Mouse (Mus musculus) layer of hippocampus, adult 8-10 months (tissue): Measurements from ENCODE around the gene Lama2. TPM values are rescaled to one million over a fixed set of nuclear protein-coding genes. Genes with fewer than 3 reads are reported as not detected.
"Not testable (repeated sequence)": the region's sequence is repeated elsewhere in the genome, so short reads cannot be mapped to it uniquely, and the experiment has no call there.

Experiments
- DNase-seq, 2 experiments: peaks; one replicate each; pipeline ENCODE4 v3.0.0; 2022; ENCODE audit warnings: low spot score in 2 of 2
- total RNA-seq, 4 experiments: library from RNA; stranded (reverse); gene quantifications; 2 replicates each; pipeline ENCODE4 v1.2.4; 2022

Gene Lama2
- total RNA-seq, 4 experiments from 2014 or later, result 8.5 to 12.3 (median 9.6) TPM

DNA sequence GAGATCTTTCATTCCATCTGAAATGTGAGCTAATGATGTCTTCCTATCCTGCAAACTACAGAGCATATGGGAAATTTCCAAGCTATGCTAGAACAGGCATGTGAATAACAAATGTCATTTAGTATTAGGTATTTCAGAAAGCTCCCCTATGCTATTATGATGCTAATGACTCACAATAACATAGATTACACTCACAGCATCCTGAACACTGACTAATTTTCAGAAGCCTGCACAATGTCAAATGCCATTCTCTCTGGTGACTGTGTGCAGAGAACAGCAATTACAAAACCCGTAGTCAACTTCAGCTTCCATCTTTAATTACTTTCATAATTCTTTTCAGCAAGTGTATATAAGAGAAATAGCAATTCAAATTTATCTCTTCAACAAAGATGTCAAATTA is 596.9 kb downstream of the Lama2 start:
- no peak for DNase-seq

DNA sequence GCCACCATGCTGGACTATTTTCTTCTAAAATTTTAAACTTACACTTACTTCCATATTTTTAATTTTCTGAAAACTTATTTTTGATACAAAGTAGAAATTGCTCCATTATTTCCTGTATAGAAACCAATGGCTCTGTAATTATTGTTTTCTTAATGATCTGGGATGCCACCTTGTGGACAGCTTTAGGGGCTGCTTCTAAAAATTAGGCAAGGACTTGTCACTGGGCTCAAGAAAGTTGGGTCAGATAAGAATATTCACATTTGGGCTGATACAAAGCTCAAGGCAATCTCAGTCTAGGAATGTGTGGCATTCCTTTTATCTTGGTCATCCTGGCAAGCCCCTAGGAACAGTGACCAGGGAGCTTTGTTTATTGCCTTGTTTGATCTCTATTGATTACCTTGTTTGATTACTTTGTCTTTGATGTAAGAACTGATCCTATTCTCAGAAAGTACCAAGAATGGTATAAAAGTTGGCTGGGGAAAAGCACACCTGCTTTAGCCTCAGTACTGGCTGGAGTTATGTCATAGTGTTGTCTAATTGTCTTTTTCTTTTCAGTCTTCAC is 606.7 kb downstream of the Lama2 start:
- no peak for DNase-seq

DNA sequence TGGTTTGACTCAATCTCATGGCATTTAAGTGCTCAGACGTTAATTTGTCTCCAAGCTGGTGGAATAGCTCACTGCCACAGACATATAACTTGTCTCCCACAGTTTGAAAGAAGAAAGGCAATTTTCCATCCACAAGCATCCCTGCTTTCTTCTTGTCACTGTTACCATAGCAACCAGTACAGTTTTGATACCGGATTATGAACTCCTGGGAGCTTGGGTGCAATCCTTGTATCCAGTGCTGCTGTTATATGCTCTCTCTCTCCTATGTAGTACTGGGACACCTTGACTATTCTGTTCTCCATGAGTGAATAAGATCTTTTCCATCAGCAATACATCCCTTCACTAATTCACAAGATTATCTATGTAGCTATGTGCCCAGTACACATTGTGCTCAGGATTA is 612.2 kb downstream of the Lama2 start:
- no peak for DNase-seq

DNA sequence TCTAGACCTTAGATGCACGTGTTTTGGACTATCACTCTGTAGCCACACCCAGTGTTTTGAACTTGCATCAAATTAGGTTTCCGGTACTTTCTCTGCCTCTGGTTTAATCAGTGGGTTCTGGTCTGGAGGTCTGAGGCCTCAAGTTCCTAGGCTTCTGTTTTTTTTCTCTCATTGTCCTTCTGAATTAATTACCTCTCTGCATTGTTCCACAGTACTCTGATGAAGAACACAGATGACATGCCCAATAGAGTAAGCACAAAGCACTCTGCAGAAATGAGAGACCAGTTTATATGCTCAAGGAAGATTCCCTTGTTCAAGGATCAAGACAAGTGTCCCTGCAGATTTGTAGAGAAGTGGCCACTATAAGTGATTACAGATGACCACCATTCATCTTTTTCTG is 613.8 kb downstream of the Lama2 start:
- DNase-seq, result no peak

DNA sequence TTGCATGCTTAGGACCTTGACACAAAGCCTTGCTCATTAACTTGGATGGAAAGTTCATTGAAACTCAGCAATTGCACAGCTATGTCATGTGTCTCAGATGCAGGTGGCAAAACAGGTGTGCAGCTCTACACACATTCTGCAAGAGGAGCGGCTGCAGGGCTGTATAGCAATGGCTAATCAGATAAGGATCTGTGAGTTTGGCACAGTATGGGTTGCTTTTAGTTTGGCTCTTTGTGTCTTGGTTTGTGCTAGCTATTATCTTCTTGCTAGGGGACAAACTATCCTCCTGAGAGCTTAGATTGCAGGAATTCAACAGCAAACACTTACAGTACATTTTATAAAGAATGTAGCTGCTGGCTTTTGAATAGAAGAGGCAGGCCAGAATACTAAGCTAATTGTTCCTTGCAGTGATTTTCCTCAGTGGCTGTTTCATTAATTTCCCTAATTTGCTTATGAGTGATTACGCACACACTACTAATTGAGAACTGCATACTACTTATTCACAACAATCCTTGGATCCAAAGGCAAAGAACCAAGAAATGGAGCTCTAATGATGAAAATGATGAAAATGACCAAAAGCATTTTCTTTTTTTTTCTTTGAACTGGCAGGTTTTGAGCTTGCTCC is 617.9 kb downstream of the Lama2 start:
- DNase-seq, result no peak

DNA sequence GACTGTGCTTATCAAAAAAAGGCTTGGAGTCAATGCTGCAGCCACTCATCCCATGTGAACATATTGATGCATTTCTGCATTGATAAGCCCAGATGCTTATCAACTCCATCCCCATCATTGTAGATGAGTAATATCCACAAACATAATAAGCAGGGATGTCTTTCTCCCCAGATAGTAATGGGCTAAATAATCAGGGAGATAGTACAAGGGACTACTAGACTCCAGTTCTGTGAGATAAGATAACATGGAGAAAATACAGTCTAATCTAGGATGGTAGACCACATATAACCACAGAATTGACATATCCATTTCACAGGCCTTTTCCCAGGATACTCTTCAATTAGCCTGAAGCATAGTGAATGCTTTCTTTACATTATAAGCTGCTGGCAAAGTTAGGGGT is 622.9 kb downstream of the Lama2 start:
- no peak for DNase-seq

DNA sequence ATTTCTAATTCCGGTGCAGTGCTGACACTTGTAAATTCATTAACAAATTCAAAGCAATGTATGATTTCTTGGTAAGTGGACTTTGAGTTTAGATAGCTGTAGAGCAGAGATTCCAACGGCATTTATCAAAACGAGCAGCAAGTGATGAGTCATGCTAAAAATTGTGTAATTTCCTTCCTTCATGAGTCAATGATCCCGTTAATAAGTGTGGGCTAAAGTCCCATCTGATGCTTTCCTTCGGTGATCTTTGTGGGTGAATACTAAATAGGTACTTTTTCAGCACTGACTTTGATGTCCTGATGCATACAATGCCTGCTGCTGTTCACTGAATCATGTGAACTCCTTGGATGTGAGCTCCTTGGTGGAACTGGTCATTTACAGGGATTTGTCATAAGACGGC is 623.6 kb downstream of the Lama2 start:
- no peak for DNase-seq

DNA sequence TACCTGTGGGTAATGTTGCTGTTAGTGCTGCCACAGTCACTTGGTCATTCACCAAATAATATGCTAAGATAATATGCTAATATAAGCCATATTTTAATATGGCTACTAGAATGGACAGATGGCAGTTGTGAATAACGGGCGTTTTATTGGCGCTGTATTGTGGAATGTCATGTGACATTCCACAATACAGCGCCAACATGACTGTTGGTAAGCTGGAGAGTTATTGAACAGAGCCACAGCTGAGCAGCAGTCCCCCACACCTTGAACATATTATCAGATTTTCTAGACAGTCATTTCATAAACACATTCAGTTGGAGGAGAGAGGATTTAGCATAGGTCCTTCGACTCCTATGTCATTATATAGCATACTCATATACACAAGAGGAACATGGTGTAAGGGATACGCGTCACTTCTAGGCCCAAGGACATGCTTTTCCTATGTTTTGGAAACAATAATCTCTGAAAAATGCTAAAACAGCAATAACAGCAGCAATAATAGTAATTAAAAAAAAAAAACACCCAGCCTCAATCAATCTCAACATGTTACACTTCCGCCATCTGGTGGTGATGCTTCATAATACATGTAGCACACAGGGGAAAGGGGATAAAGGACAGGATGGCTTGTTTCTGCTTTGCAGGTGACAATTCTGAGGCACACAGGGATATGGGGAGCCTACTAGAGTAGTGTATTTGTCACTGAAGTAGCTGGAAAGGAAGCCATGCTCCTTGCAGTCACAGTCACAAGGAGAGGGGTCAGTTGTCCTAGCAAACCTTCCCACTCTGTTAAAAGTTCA is 624.2 kb downstream of the Lama2 start:
- DNase-seq, result peak; percentile 26 to 58

DNA sequence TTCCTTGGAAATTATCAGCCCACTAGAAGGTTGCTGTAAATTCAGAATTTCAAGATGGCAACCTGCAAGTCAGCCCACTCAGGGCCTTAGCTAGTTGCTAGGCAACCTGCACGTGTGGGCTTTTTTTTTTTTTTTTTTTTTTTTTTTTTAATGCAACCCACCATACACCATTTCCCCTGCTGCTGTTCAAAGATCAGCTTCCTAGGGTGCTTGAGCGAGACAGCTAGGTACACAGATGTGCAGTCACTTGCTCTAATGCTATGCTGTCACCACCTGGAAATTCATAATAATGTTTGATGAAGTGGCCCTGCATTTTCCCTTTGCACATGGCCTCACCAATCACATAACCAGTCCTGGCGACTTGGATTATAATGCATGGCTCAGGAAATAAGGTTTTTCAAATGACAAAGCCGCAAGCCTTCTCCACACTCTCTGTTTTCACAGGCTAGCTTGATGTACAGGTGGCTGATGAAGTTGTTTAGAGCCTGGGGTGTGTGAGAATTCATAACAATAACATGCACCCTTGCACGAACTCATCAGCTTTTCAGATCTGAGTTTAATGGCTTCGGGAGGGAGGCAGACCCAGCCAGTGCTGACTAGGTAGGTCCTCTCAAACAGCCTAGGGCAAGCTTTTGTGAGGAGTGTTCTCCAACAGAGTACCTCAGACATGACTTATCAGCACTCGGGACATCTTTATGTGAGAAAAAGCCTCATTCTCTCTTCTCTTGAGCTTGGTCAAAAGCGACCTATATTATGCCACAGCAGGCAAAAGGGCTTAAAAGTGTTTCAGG is 625.4 kb downstream of the Lama2 start:
- no peak for DNase-seq

DNA sequence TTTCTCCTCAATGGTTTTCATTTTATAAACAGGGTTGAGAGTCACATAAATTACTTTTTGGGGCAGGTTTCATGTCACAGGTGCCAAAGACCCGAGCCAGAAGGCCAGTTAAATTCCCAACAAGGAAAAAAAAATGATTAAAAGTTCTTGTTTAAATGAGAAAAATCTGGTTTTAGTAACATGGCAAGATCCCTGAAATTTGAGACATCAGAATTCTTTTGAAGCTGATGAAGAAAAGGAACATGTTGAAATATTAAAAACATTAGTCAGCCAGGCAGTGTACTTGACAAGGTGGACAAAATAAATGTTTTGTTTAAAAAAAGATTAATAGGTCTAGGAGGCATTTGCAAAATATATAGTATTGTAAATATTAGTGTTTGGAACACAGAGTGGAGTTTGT is 634.1 kb downstream of the Lama2 start:
- DNase-seq, result no peak

DNA sequence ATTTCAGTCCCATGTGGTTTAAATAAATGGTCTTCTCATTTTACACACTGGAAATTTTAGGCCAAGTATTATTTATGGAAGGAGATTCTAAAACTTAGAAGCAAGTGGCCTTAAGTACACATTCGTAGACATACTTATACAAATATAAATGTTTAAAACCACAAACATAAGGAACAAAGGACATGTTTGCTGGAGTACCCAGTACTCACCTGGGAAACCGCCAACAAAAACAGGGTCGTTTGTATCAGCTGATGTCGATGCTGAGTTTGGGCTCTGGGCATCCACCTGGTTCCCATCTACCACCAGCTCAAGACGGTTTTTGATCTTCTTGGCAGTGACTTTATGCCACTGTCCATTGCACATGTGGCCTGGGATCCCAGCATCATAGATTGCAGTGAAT is 635.5 kb downstream of the Lama2 start:
- not testable (repeated sequence) for DNase-seq

DNA sequence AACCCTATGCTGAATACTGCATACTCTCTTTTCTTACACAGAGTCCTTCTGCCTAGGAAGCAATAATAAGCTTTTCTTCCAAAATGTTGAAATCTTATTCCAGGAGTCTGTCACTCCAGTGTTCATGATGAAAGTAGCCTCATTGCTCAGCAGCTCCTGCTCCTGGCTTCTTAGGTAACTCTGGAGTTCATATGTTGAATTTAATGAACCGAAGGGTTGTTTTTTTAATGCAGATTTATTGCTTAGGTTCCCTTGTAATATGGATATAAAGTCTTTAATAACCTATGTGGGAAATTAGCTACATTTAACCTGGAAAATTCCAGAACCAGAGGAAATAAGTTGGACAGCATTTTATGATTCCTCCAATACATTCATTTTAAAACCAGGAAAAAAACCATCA is 636.0 kb downstream of the Lama2 start:
- no peak for DNase-seq

DNA sequence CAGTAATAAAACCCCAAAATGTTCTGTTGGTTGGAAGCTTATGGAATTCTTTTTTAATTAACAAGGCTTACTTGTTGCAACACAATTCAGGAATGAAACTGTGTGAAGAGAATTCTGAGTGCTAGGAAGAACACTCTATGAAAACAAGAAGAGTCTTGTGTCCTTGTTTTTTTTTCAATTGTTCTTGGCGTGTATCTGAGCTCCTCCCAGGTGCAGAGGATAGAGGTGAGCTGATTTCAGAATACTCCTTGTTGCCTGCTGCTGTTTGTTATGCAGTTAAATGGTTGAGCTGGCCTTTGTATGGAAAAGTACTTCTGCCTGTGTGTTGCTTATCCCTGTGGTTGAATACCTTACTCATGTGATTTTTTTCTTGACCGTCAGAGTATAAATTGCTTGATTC is 636.9 kb downstream of the Lama2 start:
- no peak for DNase-seq

DNA sequence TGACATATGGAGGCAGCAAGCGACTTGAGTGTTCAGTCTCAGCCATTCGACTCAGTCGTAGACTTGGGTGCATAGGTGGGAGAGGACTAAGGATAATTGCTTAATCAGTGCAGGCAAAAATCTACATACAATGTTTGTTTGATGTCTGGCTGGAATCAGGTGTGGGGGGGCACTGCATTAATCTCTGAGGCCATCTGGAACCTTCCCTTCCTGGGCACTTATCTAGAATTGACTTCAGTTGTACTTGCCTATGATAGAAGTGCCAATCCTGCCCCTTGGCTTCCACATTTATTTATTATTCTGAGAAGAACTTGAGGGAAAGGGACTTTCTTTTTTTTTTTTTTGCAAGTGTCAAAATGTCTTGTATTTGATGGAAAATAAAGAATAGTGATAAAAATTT is 644.2 kb downstream of the Lama2 start:
- no peak for DNase-seq

DNA sequence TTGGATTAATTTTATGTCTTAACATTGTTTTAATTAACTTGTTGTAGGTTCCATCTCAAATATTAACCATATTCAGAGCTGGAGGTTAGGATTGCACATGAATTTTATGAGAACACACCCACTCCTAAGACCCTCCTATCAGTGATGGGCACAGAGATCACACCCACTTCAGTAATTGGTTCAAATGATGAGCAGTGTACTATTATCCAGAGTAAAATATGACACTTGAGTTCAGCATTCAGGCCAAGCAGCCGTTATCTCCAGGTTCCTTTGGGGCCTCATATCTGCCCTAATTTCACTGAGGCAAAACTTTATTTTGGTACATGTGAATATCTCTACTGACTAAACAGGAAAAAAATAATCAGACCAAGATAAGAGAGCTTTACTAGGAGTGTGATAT is 645.3 kb downstream of the Lama2 start:
- no peak for DNase-seq

DNA sequence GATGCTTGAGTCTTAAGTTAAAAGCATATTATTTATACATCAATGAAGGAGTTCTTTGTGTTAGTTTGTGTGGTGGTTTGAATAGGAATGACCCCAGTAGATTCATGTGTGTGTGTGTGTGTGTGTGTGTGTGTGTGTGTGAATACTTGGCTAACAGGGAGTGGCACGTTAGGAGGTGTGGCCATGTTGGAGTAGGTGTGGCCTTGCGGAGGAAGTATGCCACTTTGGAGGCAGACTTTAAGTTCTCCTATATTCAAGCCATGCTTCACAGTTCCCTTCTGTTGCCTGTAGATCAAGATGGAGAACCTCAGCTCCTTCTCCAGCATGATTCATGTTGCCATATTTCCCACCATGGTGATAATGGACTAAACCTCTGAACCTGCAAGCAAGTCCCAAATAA is 646.0 kb downstream of the Lama2 start:
- DNase-seq, result no peak

DNA sequence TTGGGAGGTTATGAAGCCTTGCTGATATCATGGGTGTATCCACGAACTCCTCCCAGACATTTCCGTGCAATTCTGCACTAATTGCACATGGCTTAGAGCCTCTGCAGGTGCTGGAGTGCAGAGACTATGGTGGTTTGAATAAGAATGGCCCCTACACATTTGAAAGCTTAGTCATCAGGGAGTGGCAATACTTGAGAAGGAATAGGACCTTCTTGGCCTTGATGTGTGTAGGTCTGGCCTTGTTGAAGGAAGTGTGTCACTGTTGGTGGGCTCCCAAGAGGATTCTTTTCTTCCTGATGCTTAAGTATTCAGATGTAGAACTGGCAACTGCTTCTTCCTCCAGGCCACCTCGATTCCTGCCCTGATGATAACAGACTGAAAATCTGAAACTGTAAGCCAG is 661.0 kb downstream of the Lama2 start:
- DNase-seq, result no peak

DNA sequence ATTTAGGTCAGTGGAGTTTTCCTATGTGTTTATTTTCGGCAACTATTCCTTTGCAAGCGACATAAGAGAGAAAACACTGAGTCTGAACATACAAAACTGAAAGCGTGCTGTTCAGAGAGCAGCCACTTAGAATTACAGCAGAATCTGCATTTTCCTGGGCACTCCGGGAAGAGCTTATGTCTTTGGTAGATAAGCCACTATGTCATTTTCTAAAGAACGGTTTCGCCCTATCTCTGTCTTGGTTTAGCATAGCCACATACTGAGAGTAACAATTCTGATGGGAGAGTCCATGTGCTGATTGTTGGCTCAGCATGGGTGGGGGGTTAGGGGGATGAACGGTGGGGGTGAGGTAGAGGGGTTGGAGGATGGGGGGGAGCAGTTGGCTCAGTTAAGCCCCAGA is 669.1 kb downstream of the Lama2 start:
- no peak for DNase-seq

DNA sequence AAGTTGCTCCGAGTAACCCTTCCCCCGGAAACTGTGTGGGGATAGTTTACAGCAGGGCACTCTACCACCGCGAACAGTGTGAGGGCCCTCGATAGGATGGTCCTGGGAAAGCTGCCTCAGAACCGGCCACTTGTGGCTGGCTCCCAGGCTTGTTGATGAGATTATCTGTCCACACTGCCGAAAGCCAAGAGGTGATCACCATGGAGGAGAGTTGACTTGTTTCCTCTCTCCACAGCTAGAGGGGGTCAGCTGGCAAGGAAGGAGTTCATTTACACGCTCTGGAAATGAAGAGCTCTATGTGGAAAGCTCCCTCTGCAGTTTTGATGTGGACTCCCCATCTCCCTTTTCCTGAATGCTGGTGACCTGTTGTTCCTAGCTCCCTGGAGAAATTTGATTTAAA is 669.9 kb downstream of the Lama2 start:
- DNase-seq, result no peak

DNA sequence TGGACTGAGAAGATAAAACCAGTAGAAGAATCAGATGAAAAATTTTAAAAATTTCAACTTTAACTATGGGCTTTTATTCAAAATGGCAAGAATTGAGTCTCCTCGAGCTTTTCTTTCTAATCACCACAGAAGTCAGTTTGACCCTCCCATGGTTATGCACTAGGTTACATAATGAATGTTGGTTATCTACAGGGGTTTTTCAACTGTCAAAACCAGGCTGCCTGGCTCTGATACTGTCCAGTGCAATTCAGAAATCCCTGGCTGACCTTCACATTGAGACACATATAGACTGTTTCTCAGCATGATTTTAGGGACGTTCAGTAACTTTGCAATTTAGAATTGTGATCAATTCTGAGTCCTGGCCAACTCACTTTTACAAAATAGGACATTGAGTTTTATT is 671.2 kb downstream of the Lama2 start:
- no peak for DNase-seq

DNA sequence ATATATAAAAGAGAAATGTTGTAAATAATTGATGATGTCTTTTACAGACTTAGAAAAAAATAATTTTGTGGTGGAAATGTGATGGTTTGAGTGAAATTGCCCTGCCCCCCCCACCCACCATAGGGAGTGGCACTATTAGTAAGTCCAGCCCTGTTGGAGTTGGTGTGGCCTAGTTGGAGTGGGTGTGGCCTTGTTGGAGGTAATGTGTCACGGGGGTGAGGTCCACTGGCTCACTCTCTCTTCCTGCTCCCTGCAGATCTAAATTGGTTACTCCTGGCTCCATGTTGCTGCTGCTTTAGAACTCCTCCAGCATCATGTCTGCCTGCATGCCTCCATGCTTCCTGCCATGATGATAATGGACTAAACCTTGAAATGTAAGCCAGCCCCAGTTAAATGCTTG is 680.0 kb downstream of the Lama2 start:
- no peak for DNase-seq

DNA sequence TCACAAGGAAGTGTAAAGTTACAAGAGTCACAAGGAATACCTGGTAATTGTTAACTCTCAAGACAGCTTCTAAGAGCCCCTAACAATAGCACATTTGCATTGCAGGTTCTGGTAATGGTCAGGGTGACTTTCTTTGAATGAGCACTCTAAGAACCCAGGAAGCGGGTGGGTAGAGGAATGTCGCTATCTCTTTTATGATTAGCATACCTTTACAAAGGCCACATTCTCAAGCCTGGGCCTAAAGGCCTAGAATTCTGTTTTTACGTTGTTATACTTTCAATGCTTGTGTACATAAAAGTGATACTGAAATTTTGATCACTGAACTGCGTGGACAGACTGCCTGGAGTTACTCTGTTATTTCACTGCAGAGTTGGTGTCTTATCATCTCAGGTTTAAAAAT is 681.1 kb downstream of the Lama2 start:
- DNase-seq, result not testable (repeated sequence)
